Mouse (Mus musculus): ENCODE measurements around the gene Pex10. TPM values are rescaled to one million over a fixed set of nuclear protein-coding genes. Genes with fewer than 3 reads are reported as not detected.

Gene Pex10
- polyA plus RNA-seq (2014; fragmentation: Nextera tagmentation; extraction: Ambion mirVana): 4.2 and 4.9 TPM in 2 replicates

DNA sequence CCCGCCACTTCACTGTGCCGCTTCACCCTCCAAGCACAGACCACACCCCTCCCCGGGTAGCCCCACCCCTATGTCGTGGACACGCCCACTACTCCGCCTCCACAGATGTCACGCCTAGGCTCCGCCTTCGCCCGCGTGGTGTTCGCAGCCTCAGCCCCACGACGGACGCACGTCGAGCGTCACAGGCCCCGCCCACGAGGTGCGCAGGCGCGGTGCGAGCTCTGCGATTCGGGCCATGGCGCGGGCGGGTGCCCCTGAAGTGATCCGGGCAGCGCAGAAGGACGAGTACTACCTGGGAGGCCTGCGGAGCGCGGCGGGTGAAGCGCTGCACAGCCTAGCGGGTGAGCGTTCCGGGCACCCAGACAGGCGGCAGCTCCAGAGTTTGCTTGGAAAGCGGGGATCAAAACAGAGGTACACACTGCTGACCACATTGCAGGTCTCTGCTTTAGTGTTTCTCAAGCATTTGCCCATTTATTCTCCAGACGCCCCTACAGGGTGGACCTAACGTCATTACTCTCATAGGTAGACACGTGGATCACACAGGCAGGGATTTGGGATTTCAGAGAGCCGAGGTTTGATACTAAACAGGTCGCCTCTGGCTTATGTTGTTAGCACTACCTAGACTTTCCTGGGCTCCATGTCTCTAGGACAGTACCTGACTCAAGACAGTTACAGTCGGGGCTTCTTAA, at the start of gene Pex10:
Pex10 (plus strand) TSS at position 183 of the 689 bp plus-strand sequence.
- Histone ChIP-seq H3K4me3 (ENCODE audit: low read depth, low read length) (peak within 1 kb of the TSS; percentile 65), H3K4me2 (ENCODE audit: low read length) (peak within 1 kb of the TSS; percentile 86), H3K36me3 (ENCODE audit: control insufficient read depth, insufficient read depth, low read length) (peaks cover 41% of the 10 kb centered on the region), H3K9ac (ENCODE audit: low read length) (peak within 1 kb of the TSS; percentile 82), H3K27ac (ENCODE audit: low read depth, low read length) (peak within 1 kb of the TSS; percentile 77), H3K4me1 (ENCODE audit: control insufficient read depth, insufficient read depth, low read length) (peaks cover 10% of the 10 kb centered on the region), H3K9me3 (replicated peaks; ENCODE audit: control insufficient read depth, low read length) (no peaks in the 10 kb centered on the region), H3K27me3 (replicated peaks; ENCODE audit: control insufficient read depth, insufficient read depth, low read length) (no peaks in the 10 kb centered on the region)
- peak; percentile 92 for ATAC-seq
- under 1% methylated on average over 48 of the region's 48 CpGs for WGBS
- DNase-seq (ENCODE audit: low spot score): peak; percentile 98

DNA sequence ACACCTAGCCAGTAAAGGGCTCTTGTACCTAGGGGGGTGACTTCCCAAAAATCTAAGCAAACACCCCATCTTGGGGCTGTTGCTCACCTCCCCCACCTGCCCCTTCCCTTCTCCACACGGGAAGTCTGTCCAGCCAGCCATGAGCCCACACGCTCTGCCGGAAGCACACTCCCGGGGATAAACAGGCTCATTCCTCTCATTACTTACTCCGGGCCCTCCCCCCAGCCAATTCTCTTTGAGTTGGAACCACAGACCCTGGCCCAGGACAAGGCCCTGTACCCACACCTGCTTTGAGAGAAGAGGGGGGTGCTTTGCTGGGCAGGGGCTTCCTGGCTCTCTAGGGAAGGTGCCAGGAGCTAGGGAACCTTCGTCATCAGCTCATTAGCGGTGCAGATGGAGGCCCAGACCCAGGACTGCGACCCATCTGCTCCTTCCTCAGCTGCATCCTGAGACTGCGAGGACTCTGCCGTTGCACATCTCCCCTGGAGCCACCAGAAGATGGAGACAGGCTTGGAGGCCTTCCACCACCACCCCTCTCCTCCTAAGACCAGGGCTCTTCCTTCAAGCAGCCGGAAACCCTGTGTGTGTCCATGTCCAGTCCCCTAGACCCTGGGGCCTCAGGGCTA, 49.5 kb upstream of the Pex10 start:
- Histone ChIP-seq H3K9me3 (replicated peaks; ENCODE audit: control insufficient read depth, low read length) (no peaks in the 10 kb centered on the region), H3K27me3 (replicated peaks; ENCODE audit: control insufficient read depth, insufficient read depth, low read length) (no peaks in the 10 kb centered on the region), H3K4me2 (ENCODE audit: low read length) (peak overlapping the region; percentile 40; the same call in 1 of the 2 replicates), H3K36me3 (ENCODE audit: control insufficient read depth, insufficient read depth, low read length) (no peaks in the 10 kb centered on the region), H3K27ac (ENCODE audit: low read depth, low read length) (no peak overlapping the region; the same call in 1 of the 2 replicates), H3K4me3 (ENCODE audit: low read depth, low read length) (no peak overlapping the region), H3K4me1 (ENCODE audit: control insufficient read depth, insufficient read depth, low read length) (peaks cover 25% of the 10 kb centered on the region), H3K9ac (ENCODE audit: low read length) (no peak overlapping the region)
- ATAC-seq: no peak; the same call in 1 of the 2 replicates
- DNase-seq (ENCODE audit: low spot score): peak; percentile 54
- 61% methylated on average over 11 of the region's 11 CpGs for WGBS

DNA sequence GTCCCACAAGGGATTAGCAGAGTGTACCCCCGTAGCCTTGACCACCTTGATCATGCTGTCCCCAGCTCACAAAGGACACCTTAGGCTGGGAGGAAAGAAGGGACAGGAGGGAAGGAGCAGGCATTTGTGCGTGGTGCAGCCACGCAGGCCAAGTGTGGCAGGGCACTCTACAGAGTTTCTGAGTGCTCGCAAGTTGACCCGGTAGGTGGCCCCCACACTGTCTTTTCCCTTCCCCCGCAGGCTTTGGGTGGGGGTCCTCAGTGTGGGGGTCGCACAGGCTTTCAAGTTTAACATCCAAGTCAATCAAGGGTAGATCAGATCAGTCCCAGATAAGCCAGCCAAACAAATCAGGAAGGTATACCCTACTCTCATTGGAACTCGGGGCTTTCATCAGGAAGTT, 48.8 kb upstream of the Pex10 start:
- H3K27me3 ChIP-seq (replicated peaks; ENCODE audit: control insufficient read depth, insufficient read depth, low read length): no peaks in the 10 kb centered on the region
- no peaks in the 10 kb centered on the region for H3K36me3 ChIP-seq (ENCODE audit: control insufficient read depth, insufficient read depth, low read length)
- H3K9ac ChIP-seq (ENCODE audit: low read length): 0 out of 2 replicates have a peak overlapping the region, but pooled peaks have one; percentile 38
- 72% methylated on average over 8 of the region's 8 CpGs for WGBS
- H3K27ac ChIP-seq (ENCODE audit: low read depth, low read length): no peak overlapping the region
- no peaks in the 10 kb centered on the region for H3K9me3 ChIP-seq (replicated peaks; ENCODE audit: control insufficient read depth, low read length)
- no peak for ATAC-seq
- H3K4me1 ChIP-seq (ENCODE audit: control insufficient read depth, insufficient read depth, low read length): peaks cover 25% of the 10 kb centered on the region
- DNase-seq (ENCODE audit: low spot score): no peak
- peak overlapping the region; percentile 40; the same call in 1 of the 2 replicates for H3K4me2 ChIP-seq (ENCODE audit: low read length)
- no peak overlapping the region for H3K4me3 ChIP-seq (ENCODE audit: low read depth, low read length)

DNA sequence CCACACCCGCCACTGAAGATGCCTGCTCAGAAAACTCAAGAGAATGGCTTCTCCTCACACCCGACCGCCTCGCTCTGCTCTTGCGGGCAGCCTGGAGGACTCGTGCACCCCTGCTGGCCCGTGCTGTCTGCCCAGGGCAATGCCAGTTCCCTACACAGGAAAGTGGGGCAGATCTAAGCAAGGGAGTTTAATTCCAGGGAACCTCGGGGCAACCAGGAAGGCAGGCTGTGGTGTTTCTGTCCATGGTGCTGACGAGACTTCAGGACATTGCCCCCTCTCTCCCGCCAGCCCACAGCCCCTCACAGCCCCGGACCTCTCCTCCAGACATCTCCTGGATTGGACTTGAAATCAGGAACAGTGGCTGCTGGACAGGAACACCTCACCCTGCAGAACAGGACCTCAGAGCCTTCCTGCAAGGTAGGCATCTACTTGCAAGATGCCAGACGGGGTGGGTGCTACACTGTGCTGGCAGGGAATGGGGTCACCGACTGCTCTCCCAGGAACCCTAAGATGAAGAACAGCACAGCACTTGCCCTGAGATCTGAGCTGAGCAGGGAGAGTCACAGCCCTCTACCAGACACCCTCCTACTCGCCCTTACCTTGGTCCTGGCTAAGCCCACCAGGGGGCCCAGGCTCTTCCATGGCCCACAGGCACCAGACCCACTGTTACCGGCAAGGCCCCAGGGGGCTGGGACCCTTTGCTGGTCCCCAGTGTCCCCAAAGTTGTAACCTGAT, 48.0 kb upstream of the Pex10 start:
- WGBS: 5% methylated on average over 15 of the region's 15 CpGs
- peak overlapping the region; percentile 40 for H3K4me2 ChIP-seq (ENCODE audit: low read length)
- peak overlapping the region; percentile 38; the same call in 1 of the 2 replicates for H3K9ac ChIP-seq (ENCODE audit: low read length)
- no peak overlapping the region; the same call in 1 of the 2 replicates for H3K27ac ChIP-seq (ENCODE audit: low read depth, low read length)
- no peaks in the 10 kb centered on the region for H3K9me3 ChIP-seq (replicated peaks; ENCODE audit: control insufficient read depth, low read length)
- peak overlapping the region; percentile 20 for H3K4me3 ChIP-seq (ENCODE audit: low read depth, low read length)
- peaks cover 25% of the 10 kb centered on the region for H3K4me1 ChIP-seq (ENCODE audit: control insufficient read depth, insufficient read depth, low read length)
- ATAC-seq: peak; percentile 54
- H3K27me3 ChIP-seq (replicated peaks; ENCODE audit: control insufficient read depth, insufficient read depth, low read length): no peaks in the 10 kb centered on the region
- H3K36me3 ChIP-seq (ENCODE audit: control insufficient read depth, insufficient read depth, low read length): no peaks in the 10 kb centered on the region
- no peak for DNase-seq (ENCODE audit: low spot score)

DNA sequence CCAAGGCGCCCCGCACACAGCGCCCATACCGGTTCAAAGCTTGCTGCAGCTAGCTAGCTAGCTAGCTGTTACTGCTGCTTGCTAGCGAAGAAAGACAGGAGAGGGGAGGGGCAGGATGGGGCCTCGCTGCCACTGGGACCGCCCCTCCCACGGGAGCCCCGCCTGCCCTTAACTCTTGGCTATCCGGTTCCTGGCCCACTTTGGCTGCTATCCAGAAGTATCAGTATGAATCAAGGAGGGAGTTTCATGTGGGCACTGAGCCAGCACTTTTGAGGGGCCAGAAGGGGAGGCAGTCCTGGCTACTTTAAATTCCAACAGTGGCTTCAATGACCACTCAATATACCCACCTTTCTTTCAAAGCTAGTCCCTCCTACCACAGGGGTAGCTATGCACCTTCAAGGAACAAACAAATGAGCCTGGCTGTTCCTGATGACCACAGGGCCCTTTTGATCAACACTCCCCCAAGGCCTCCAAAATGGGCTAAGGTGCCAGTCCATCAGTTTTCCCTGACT, 47.4 kb upstream of the Pex10 start:
- Histone ChIP-seq H3K9me3 (replicated peaks; ENCODE audit: control insufficient read depth, low read length) (no peaks in the 10 kb centered on the region), H3K9ac (ENCODE audit: low read length) (peak overlapping the region; percentile 38; the same call in 1 of the 2 replicates), H3K27ac (ENCODE audit: low read depth, low read length) (no peak overlapping the region; the same call in 1 of the 2 replicates), H3K36me3 (ENCODE audit: control insufficient read depth, insufficient read depth, low read length) (no peaks in the 10 kb centered on the region), H3K4me2 (ENCODE audit: low read length) (peak overlapping the region; percentile 40), H3K27me3 (replicated peaks; ENCODE audit: control insufficient read depth, insufficient read depth, low read length) (no peaks in the 10 kb centered on the region), H3K4me3 (ENCODE audit: low read depth, low read length) (peak overlapping the region; percentile 20), H3K4me1 (ENCODE audit: control insufficient read depth, insufficient read depth, low read length) (peaks cover 28% of the 10 kb centered on the region)
- ATAC-seq (peak; percentile 59), DNase-seq (ENCODE audit: low spot score) (peak; percentile 87)
- under 1% methylated on average over 10 of the region's 10 CpGs for WGBS

DNA sequence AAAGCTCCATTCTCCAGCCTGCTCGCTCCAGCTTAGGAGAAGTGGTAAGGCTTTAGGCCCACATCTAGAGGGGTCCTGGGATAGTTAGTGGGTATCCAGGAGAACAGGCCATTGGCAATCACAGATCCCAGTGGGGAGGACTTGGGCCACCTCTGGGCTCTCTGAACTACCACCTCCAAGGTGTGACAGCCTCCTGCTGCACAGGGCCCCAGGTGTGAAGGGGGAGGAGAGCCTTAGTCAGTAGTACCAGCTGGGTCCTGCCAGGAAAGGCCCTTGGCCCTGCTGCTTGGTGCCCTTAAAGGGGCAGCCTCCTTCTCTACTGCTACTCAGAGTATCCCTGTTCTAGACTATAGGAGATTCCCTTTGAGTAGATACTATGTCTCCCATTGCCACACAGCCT, 46.7 kb upstream of the Pex10 start:
- WGBS: 75% methylated on average over 1 of the region's 1 CpGs
- ATAC-seq (no peak), DNase-seq (ENCODE audit: low spot score) (no peak)
- Histone ChIP-seq H3K4me2 (ENCODE audit: low read length) (no peak overlapping the region), H3K27ac (ENCODE audit: low read depth, low read length) (no peak overlapping the region), H3K4me1 (ENCODE audit: control insufficient read depth, insufficient read depth, low read length) (peaks cover 34% of the 10 kb centered on the region), H3K9me3 (replicated peaks; ENCODE audit: control insufficient read depth, low read length) (no peaks in the 10 kb centered on the region), H3K27me3 (replicated peaks; ENCODE audit: control insufficient read depth, insufficient read depth, low read length) (no peaks in the 10 kb centered on the region), H3K36me3 (ENCODE audit: control insufficient read depth, insufficient read depth, low read length) (no peaks in the 10 kb centered on the region), H3K4me3 (ENCODE audit: low read depth, low read length) (no peak overlapping the region), H3K9ac (ENCODE audit: low read length) (no peak overlapping the region)

DNA sequence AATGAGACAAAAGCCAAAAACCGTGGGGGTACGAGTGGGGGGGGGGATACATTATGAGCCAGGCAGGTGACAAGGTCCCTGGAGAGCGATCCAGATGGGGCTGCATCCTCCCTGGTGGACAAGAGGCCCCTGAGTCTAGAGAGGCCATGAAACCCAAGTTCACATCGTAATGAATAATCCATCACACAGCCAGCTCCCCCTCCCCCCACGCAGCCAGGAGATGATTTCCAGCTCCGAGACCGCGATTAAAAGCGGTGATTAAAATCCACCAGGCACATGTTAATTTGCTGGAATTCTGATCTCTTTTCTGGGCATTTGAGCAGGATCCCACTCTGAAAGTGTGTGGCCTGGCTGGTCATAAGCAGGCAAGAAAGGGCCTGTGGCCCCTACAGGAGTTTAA, 46.0 kb upstream of the Pex10 start:
- H3K36me3 ChIP-seq (ENCODE audit: control insufficient read depth, insufficient read depth, low read length): no peaks in the 10 kb centered on the region
- ATAC-seq: no peak
- H3K27ac ChIP-seq (ENCODE audit: low read depth, low read length): no peak overlapping the region
- no peak for DNase-seq (ENCODE audit: low spot score)
- peaks cover 35% of the 10 kb centered on the region for H3K4me1 ChIP-seq (ENCODE audit: control insufficient read depth, insufficient read depth, low read length)
- no peak overlapping the region for H3K4me3 ChIP-seq (ENCODE audit: low read depth, low read length)
- H3K4me2 ChIP-seq (ENCODE audit: low read length): no peak overlapping the region
- no peaks in the 10 kb centered on the region for H3K27me3 ChIP-seq (replicated peaks; ENCODE audit: control insufficient read depth, insufficient read depth, low read length)
- no peak overlapping the region for H3K9ac ChIP-seq (ENCODE audit: low read length)
- WGBS: 33% methylated on average over 9 of the region's 9 CpGs
- no peaks in the 10 kb centered on the region for H3K9me3 ChIP-seq (replicated peaks; ENCODE audit: control insufficient read depth, low read length)

DNA sequence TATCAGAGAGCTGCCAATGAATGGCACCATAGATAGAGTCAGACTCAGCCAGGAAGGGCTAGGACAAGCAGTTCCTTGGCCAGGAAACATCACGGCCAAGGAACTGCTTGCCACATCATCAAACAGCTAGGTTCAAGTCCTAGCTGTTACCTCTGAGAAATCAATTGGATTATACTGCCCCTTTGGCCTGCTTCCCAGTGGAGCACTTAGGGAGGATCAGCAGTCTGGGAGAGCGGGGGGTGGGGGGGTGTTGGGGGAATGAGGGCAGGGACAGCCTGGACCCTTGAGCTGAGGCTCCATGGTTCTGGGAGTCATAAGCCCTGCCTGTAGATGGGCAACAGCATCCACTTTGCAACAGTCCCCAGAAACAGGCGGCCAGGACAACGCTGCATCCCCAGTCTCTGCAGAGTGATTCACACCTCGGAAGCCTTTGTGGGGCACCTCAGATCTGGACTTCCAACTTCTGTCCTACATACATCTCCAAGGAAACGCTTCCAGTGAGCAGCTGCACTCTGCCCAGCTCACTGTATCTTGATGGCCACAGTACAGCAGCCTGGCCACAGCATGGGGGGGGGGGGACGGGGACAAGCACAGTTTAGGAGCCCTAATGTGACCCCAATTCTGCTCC, 44.5 kb upstream of the Pex10 start:
- H3K27ac ChIP-seq (ENCODE audit: low read depth, low read length): no peak overlapping the region
- H3K4me1 ChIP-seq (ENCODE audit: control insufficient read depth, insufficient read depth, low read length): peaks cover 35% of the 10 kb centered on the region
- no peaks in the 10 kb centered on the region for H3K9me3 ChIP-seq (replicated peaks; ENCODE audit: control insufficient read depth, low read length)
- no peak overlapping the region for H3K4me2 ChIP-seq (ENCODE audit: low read length)
- H3K9ac ChIP-seq (ENCODE audit: low read length): no peak overlapping the region
- H3K36me3 ChIP-seq (ENCODE audit: control insufficient read depth, insufficient read depth, low read length): no peaks in the 10 kb centered on the region
- DNase-seq (ENCODE audit: low spot score) (no peak), ATAC-seq (no peak)
- H3K4me3 ChIP-seq (ENCODE audit: low read depth, low read length): no peak overlapping the region
- no peaks in the 10 kb centered on the region for H3K27me3 ChIP-seq (replicated peaks; ENCODE audit: control insufficient read depth, insufficient read depth, low read length)
- 72% methylated on average over 7 of the region's 7 CpGs for WGBS

All from forebrain, embryonic 14.5 days (tissue).